Mouse (Mus musculus) heart, adult 2 months (tissue): ENCODE results near the gene Elmo1. TPM values are rescaled to one million over a fixed set of nuclear protein-coding genes. Genes with fewer than 3 reads are reported as not detected.

Source experiments
- DNase-seq, 2 experiments: peaks; one replicate each; pipeline ENCODE4 v3.0.0; 2021
- H3K27ac ChIP-seq: fragments of 200-600 bp; 2 replicates; pipeline ENCODE4 v1.8.1; 2022
- H3K27me3 ChIP-seq: fragments of 200-500 bp; 2 replicates; pipeline ENCODE4 v1.6.1; 2012; ENCODE audit warnings: mild to moderate bottlenecking, low read length, inconsistent platforms, mixed read lengths; ENCODE audit not compliant: control insufficient read depth, insufficient read depth
- H3K36me3 ChIP-seq: fragments of 200-500 bp; 2 replicates; pipeline ENCODE4 v1.6.1; 2012; ENCODE audit warnings: low read length, inconsistent platforms; ENCODE audit not compliant: control insufficient read depth, insufficient read depth
- H3K4me1 ChIP-seq: fragments of 200-500 bp; 2 replicates; pipeline ENCODE4 v1.6.1; 2011; ENCODE audit warnings: low read length; ENCODE audit not compliant: control insufficient read depth, insufficient read depth
- H3K4me3 ChIP-seq: fragments of 200-600 bp; 2 replicates; pipeline ENCODE4 v1.8.1; 2022
- H3K79me2 ChIP-seq: fragments of 200-500 bp; replicated peaks from 2 replicates; pipeline ENCODE4 v1.6.1; 2012; ENCODE audit warnings: mild to moderate bottlenecking, inconsistent platforms, low read length, moderate library complexity, mixed read lengths; ENCODE audit not compliant: control insufficient read depth, insufficient read depth
- H3K9ac ChIP-seq: fragments of 200-500 bp; 2 replicates; pipeline ENCODE4 v1.6.1; 2012; ENCODE audit warnings: low read depth, mild to moderate bottlenecking, control low read depth, inconsistent platforms, low read length, mixed read lengths
- CTCF ChIP-seq: fragments of 200-600 bp; IDR thresholded peaks from 2 replicates; pipeline ENCODE4 v1.8.1; 2022; ENCODE audit warnings: antibody characterized with exemption, mild to moderate bottlenecking, moderate library complexity
- EP300 ChIP-seq: fragments of 200-500 bp; IDR thresholded peaks from 2 replicates; pipeline ENCODE4 v1.6.1; 2011; ENCODE audit warnings: low read depth, low read length, control low read depth; ENCODE audit not compliant: insufficient read depth
- POLR2A ChIP-seq: fragments of 200-500 bp; IDR thresholded peaks from 2 replicates; pipeline ENCODE4 v1.6.1; 2011; ENCODE audit warnings: mild to moderate bottlenecking, low read depth, low read length, control low read depth; ENCODE audit not compliant: insufficient read depth
- WGBS: fragments of 180-500 bp; shearing (Covaris S2); methylation state at CpG from one replicate; pipeline ENCODE4 v1.1.7; 2018; 5-methylcytosine and 5-hydroxymethylcytosine counted together
- intact Hi-C: fragments of 180-260 bp; cut with DNase I; formaldehyde crosslinking; loops from one replicate; pipeline ENCODE4 v1.15.1; 2025
- polyA plus RNA-seq: library from polyadenylated mRNA; depleted of rRNA; stranded (reverse); fragments of >200 nt; gene quantifications from 2 replicates; pipeline ENCODE4 v1.2.3, GENCODE M21; 2012
- total RNA-seq, 2 experiments: library from RNA; stranded (reverse); gene quantifications; 2 replicates each; pipeline ENCODE4 v1.2.3; 2021

The Elmo1 gene
- total and polyA plus RNA-seq, 3 experiments: 7.0 to 9.1 (median 7.1) TPM

GRCm38 (mm10) chr13:20263173-20263572, 172.8 kb downstream of the Elmo1 start:
- Histone ChIP-seq H3K4me3 (no peak overlapping the region), H3K79me2 (no peaks in the 10 kb centered on the region), H3K27ac (no peak overlapping the region), H3K36me3 (no peaks in the 10 kb centered on the region), H3K9ac (no peak overlapping the region), H3K27me3 (no peaks in the 10 kb centered on the region), H3K4me1 (peaks cover 2% of the 10 kb centered on the region)
- TF ChIP-seq CTCF (peak; percentile 59), EP300 (no peak), POLR2A (no peak)
- 95% methylated on average over 1 of the region's 1 CpGs for WGBS
- no peak for DNase-seq
- intact Hi-C loops: no loop called here

- no peaks in the 10 kb centered on the region for H3K27me3 ChIP-seq
- no peaks in the 10 kb centered on the region for H3K36me3 ChIP-seq
- no peak for TF ChIP-seq CTCF
- TF ChIP-seq POLR2A: no peak
- no peak for TF ChIP-seq EP300
- peaks cover 2% of the 10 kb centered on the region; the same call in 1 of the 2 replicates for H3K4me1 ChIP-seq
- H3K9ac ChIP-seq: no peak overlapping the region
- H3K27ac ChIP-seq: no peak overlapping the region
- intact Hi-C loops: loop anchor here (2.0 to 5.0 kb wide), 4 partner anchors 37 to 178 kb away; partner anchors contain the start of gene Elmo1
- WGBS: 70% methylated on average over 6 of the region's 6 CpGs
- H3K79me2 ChIP-seq: no peaks in the 10 kb centered on the region
- no peak for DNase-seq
- H3K4me3 ChIP-seq: no peak overlapping the region
Observed at GRCm38 (mm10) chr13:20270148-20270547, 179.8 kb downstream of the Elmo1 start.

DNA sequence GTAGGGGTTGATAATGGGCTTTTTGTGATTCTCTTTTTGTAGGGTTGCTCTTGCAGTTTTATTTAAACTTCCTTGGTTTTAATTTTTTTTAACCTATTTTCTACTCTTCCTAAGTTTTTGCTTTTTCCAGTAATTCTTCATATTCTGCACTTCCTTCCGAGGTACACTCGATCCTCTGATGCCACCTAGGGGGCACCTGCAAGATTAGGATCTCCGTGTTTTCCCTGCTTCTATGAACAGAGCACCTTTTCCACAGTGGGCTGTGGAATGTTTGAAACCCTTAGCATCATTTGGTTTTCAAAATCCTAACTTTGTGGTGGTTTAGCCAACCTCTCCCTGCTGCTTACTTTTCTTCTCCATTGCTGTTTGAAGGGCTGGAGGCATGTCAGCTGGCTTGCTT, 181.4 kb downstream of the Elmo1 start:
- no peak for DNase-seq
- WGBS: 45% methylated on average over 3 of the region's 3 CpGs
- peaks cover 2% of the 10 kb centered on the region; the same call in 1 of the 2 replicates for H3K4me1 ChIP-seq
- intact Hi-C loops: loop anchor here (1.0 to 5.0 kb wide), 5 partner anchors 39 to 233 kb away; partner anchors contain the start of gene Elmo1
- H3K4me3 ChIP-seq: no peak overlapping the region
- TF ChIP-seq CTCF (peak; percentile 71), EP300 (no peak)
- no peak overlapping the region for H3K27ac ChIP-seq
- H3K9ac ChIP-seq: no peak overlapping the region
- no peaks in the 10 kb centered on the region for H3K79me2 ChIP-seq
- H3K36me3 ChIP-seq: no peaks in the 10 kb centered on the region
- H3K27me3 ChIP-seq: no peaks in the 10 kb centered on the region

DNA sequence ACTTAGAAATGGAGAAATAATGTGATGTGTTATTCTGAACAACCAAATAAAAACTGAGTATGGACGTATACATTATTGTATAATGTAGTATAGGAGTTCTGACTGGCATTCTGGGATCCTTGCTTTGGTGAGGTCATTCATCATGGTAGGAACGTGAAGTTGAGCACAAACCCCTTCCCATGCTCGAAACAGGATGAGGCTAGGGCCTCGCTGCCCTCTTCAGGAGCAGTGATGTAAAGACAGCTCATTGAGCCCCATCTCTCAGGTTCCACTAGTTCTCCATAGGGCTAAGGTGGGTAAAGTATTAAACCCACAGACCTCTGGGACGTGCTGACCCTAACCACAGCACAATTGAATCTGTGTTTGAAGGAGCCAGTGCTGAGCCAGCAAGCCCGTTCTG, 182.2 kb downstream of the Elmo1 start:
- Histone ChIP-seq H3K36me3 (no peaks in the 10 kb centered on the region), H3K4me3 (no peak overlapping the region), H3K27me3 (no peaks in the 10 kb centered on the region), H3K79me2 (no peaks in the 10 kb centered on the region), H3K4me1 (peaks cover 2% of the 10 kb centered on the region; the same call in 1 of the 2 replicates), H3K27ac (no peak overlapping the region), H3K9ac (no peak overlapping the region)
- DNase-seq: peak; percentile 23 to 29
- intact Hi-C loops: loop anchor here (1.0 to 5.0 kb wide), 4 partner anchors 85 to 234 kb away; partner anchors contain the start of gene Elmo1
- 54% methylated on average over 6 of the region's 6 CpGs for WGBS
- TF ChIP-seq POLR2A (no peak), CTCF (peak; percentile 79)

DNA sequence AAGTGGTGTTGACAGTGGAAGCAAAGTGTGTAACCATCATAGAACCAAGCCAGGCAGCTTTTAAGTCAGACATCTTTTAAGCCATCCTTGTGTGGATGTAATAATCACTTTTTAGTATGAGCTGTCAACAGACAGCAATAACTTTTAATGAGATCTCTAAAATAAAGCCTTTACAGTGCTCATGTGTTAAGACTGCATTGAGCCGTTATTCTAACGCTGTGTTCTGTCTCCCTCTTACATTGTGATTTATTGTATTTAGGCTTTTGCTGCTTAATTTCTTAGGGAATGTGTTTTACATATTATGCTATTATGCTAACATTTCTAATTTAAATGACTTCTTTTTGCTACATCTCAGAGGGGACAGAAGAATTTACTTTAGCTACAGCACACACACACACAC, 189.5 kb downstream of the Elmo1 start:
- Histone ChIP-seq H3K36me3 (no peaks in the 10 kb centered on the region), H3K79me2 (no peaks in the 10 kb centered on the region), H3K4me1 (no peaks in the 10 kb centered on the region; the same call in 1 of the 2 replicates), H3K9ac (no peak overlapping the region), H3K27me3 (no peaks in the 10 kb centered on the region), H3K27ac (no peak overlapping the region), H3K4me3 (no peak overlapping the region)
- TF ChIP-seq CTCF (no peak), EP300 (no peak), POLR2A (no peak)
- intact Hi-C loops: no loop called here
- no peak for DNase-seq
- WGBS: 94% methylated on average over 2 of the region's 2 CpGs

GRCm38 (mm10) chr13:20283891-20284290, 193.5 kb downstream of the Elmo1 start:
- H3K79me2 ChIP-seq: no peaks in the 10 kb centered on the region
- 83% methylated on average over 7 of the region's 7 CpGs for WGBS
- H3K4me1 ChIP-seq: no peaks in the 10 kb centered on the region
- TF ChIP-seq POLR2A: no peak
- TF ChIP-seq CTCF: no peak
- H3K27me3 ChIP-seq: no peaks in the 10 kb centered on the region
- no peak overlapping the region for H3K4me3 ChIP-seq
- no peak overlapping the region for H3K27ac ChIP-seq
- intact Hi-C loops: no loop called here
- no peaks in the 10 kb centered on the region; the same call in 1 of the 2 replicates for H3K36me3 ChIP-seq
- no peak for DNase-seq
- no peak overlapping the region for H3K9ac ChIP-seq
